Mouse (Mus musculus) olfactory bulb, adult 2 months (tissue): ENCODE data around the gene Hoxb8.

ENCODE experiments used
- CTCF ChIP-seq: fragments of 200-500 bp; IDR thresholded peaks from 2 replicates; pipeline ENCODE4 v1.5.1; 2012; ENCODE audit warnings: low read depth, mild to moderate bottlenecking, low read length, moderate library complexity; ENCODE audit not compliant: insufficient read depth
- POLR2A ChIP-seq: fragments of 200-500 bp; IDR thresholded peaks from 2 replicates; pipeline ENCODE4 v1.6.1; 2012; ENCODE audit warnings: mild to moderate bottlenecking, low read depth, low read length, moderate library complexity; ENCODE audit not compliant: insufficient read depth

DNA sequence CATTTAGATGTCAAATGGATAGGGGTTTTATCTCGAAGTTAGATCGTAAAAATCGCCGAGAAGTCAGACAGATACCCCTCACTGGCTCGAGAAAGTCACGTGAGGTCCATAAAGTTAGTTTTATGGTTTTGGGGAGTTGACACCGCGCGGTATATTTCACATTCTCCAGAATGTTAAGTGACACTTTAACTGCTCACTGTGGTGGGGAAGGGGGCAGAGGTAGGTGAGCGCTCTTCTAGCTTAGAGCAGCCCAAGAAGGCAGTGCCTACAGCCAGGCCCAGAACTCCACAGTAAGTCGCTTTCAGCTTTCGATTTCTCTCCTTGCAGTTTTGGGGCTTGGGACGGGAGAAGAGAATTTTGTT lies 25.2 kb downstream of the Hoxb8 start:
- TF ChIP-seq CTCF (no peak), POLR2A (no peak)
